Mouse (Mus musculus) liver, embryonic 13.5 days (tissue): ENCODE measurements at regions not wholly inside any gene's neighbourhood (a gene's known extent, or its start where the extent isn't known, plus 50 kb on each side); places are given as distances from the start of the nearest gene placed in this dataset.

Experiments
- ATAC-seq: fragments of 200-750 bp; cut with Nextera tagmentation; 2 replicates; pipeline ENCODE4 v1.8.0; 2017; ENCODE audit warnings: low read depth, mild to moderate bottlenecking, moderate number of reproducible peaks, moderate library complexity
- DNase-seq: peaks from one replicate; pipeline ENCODE4 v3.0.0; 2022
- H3K27ac ChIP-seq: fragments of 300-500 bp; sonication (generic); 2 replicates; pipeline ENCODE4 v1.5.1; 2015; ENCODE audit warnings: moderate library complexity, mild to moderate bottlenecking, inconsistent platforms
- H3K27me3 ChIP-seq: fragments of 300-500 bp; sonication (generic); 2 replicates; pipeline ENCODE4 v1.6.1; 2015; ENCODE audit warnings: mild to moderate bottlenecking, inconsistent platforms
- H3K36me3 ChIP-seq: fragments of 300-500 bp; sonication (generic); 2 replicates; pipeline ENCODE4 v1.6.1; 2015; ENCODE audit warnings: mild to moderate bottlenecking, inconsistent platforms
- H3K4me1 ChIP-seq: fragments of 300-500 bp; sonication (generic); replicated peaks from 2 replicates; pipeline ENCODE4 v1.6.1; 2015; ENCODE audit warnings: inconsistent platforms
- H3K4me2 ChIP-seq: fragments of 300-500 bp; sonication (generic); 2 replicates; pipeline ENCODE4 v1.6.1; 2015; ENCODE audit warnings: inconsistent platforms, mild to moderate bottlenecking, moderate library complexity
- H3K4me3 ChIP-seq: fragments of 300-500 bp; sonication (generic); replicated peaks from 2 replicates; pipeline ENCODE4 v1.5.1; 2015; ENCODE audit warnings: mild to moderate bottlenecking, inconsistent platforms
- H3K9ac ChIP-seq: fragments of 300-500 bp; sonication (generic); 2 replicates; pipeline ENCODE4 v1.6.1; 2015; ENCODE audit warnings: mild to moderate bottlenecking, inconsistent platforms
- H3K9me3 ChIP-seq: fragments of 300-500 bp; sonication (generic); replicated peaks from 2 replicates; pipeline ENCODE4 v1.6.1; 2016; ENCODE audit warnings: inconsistent platforms
- WGBS: fragments of 180-500 bp; shearing (Covaris S2); methylation state at CpG from one replicate; pipeline ENCODE4 v1.1.7; 2015; ENCODE audit not compliant: insufficient replicate concordance; 5-methylcytosine and 5-hydroxymethylcytosine counted together

- no peak overlapping the region for H3K4me2 ChIP-seq
- H3K27me3 ChIP-seq, result no peaks in the 10 kb centered on the region
- no peak for ATAC-seq
- no peak overlapping the region for H3K4me3 ChIP-seq
- no peaks in the 10 kb centered on the region for H3K9me3 ChIP-seq
- no peaks in the 10 kb centered on the region for H3K36me3 ChIP-seq
- H3K27ac ChIP-seq, result no peak overlapping the region
- 68% methylated on average over 4 of the region's 4 CpGs for WGBS
- no peak overlapping the region for H3K9ac ChIP-seq
- no peaks in the 10 kb centered on the region for H3K4me1 ChIP-seq
- DNase-seq, result no peak
Observed at GRCm38 (mm10) chr16:57924130-57924495, 169.6 kb upstream of the Col8a1 start.

GRCm38 (mm10) chr16:57927816-57928215 lies 173.3 kb upstream of the Col8a1 start:
- no peak overlapping the region for H3K27ac ChIP-seq
- no peak for DNase-seq

GRCm38 (mm10) chr16:57928301-57928700 lies 173.8 kb upstream of the Col8a1 start:
- DNase-seq (no peak), ATAC-seq (no peak)
- WGBS, result 39% methylated on average over 4 of the region's 4 CpGs
- Histone ChIP-seq H3K4me1 (no peaks in the 10 kb centered on the region), H3K27ac (no peak overlapping the region), H3K4me3 (no peak overlapping the region), H3K36me3 (no peaks in the 10 kb centered on the region), H3K4me2 (no peak overlapping the region), H3K9me3 (no peaks in the 10 kb centered on the region), H3K9ac (no peak overlapping the region), H3K27me3 (no peaks in the 10 kb centered on the region)

More at GRCm38 (mm10) chr16:57927816-57928215, 173.3 kb upstream of the Col8a1 start:
- H3K9me3 ChIP-seq, result no peaks in the 10 kb centered on the region
- H3K9ac ChIP-seq, result no peak overlapping the region
- ATAC-seq, result no peak
- WGBS, result 64% methylated on average over 4 of the region's 4 CpGs
- no peaks in the 10 kb centered on the region for H3K4me1 ChIP-seq
- H3K4me3 ChIP-seq, result no peak overlapping the region
- no peak overlapping the region for H3K4me2 ChIP-seq
- H3K36me3 ChIP-seq, result no peaks in the 10 kb centered on the region
- H3K27me3 ChIP-seq, result no peaks in the 10 kb centered on the region

GRCm38 (mm10) chr16:57929151-57929764 lies 174.7 kb upstream of the Col8a1 start:
- WGBS, result 67% methylated on average over 12 of the region's 12 CpGs
- DNase-seq, result no peak
- no peaks in the 10 kb centered on the region for H3K27me3 ChIP-seq

GRCm38 (mm10) chr16:57945404-57945803 lies 190.9 kb upstream of the Col8a1 start:
- ATAC-seq, result no peak
- Histone ChIP-seq H3K9ac (no peak overlapping the region), H3K9me3 (no peaks in the 10 kb centered on the region), H3K27ac (no peak overlapping the region), H3K4me2 (no peak overlapping the region), H3K4me1 (no peaks in the 10 kb centered on the region), H3K36me3 (no peaks in the 10 kb centered on the region), H3K4me3 (no peak overlapping the region), H3K27me3 (no peaks in the 10 kb centered on the region)
- DNase-seq, result no peak
- 43% methylated on average over 6 of the region's 6 CpGs for WGBS

More at GRCm38 (mm10) chr16:57929151-57929764, 174.7 kb upstream of the Col8a1 start:
- no peak overlapping the region for H3K27ac ChIP-seq
- no peaks in the 10 kb centered on the region for H3K9me3 ChIP-seq
- no peaks in the 10 kb centered on the region for H3K36me3 ChIP-seq
- H3K4me1 ChIP-seq, result no peaks in the 10 kb centered on the region
- no peak overlapping the region for H3K9ac ChIP-seq
- no peak overlapping the region for H3K4me3 ChIP-seq
- no peak overlapping the region for H3K4me2 ChIP-seq
- no peak for ATAC-seq

- H3K9ac ChIP-seq, result no peak overlapping the region
- H3K27me3 ChIP-seq, result no peaks in the 10 kb centered on the region
- DNase-seq (no peak), ATAC-seq (no peak)
- no peak overlapping the region for H3K4me2 ChIP-seq
- H3K27ac ChIP-seq, result no peak overlapping the region
- H3K4me1 ChIP-seq, result no peaks in the 10 kb centered on the region
- no peaks in the 10 kb centered on the region for H3K36me3 ChIP-seq
- H3K9me3 ChIP-seq, result no peaks in the 10 kb centered on the region
- H3K4me3 ChIP-seq, result no peak overlapping the region
- WGBS, result 46% methylated on average over 3 of the region's 3 CpGs
Observed at GRCm38 (mm10) chr16:57947309-57947708, 192.8 kb upstream of the Col8a1 start.

- Histone ChIP-seq H3K27ac (no peak overlapping the region), H3K27me3 (no peaks in the 10 kb centered on the region), H3K4me3 (no peak overlapping the region), H3K36me3 (no peaks in the 10 kb centered on the region), H3K9ac (no peak overlapping the region), H3K4me1 (no peaks in the 10 kb centered on the region), H3K4me2 (no peak overlapping the region), H3K9me3 (no peaks in the 10 kb centered on the region)
- DNase-seq (no peak), ATAC-seq (no peak)
- 61% methylated on average over 3 of the region's 3 CpGs for WGBS
Observed at GRCm38 (mm10) chr16:57949680-57950079, 195.1 kb upstream of the Col8a1 start.

- no peak overlapping the region for H3K9ac ChIP-seq
- H3K4me3 ChIP-seq, result no peak overlapping the region
- WGBS, result 33% methylated on average over 1 of the region's 1 CpGs
Observed at GRCm38 (mm10) chr16:57970956-57971355, 216.4 kb upstream of the Col8a1 start.

GRCm38 (mm10) chr16:57984111-57984510 lies 229.6 kb upstream of the Col8a1 start:
- H3K9ac ChIP-seq, result no peak overlapping the region
- ATAC-seq (no peak), DNase-seq (no peak)
- no peak overlapping the region for H3K4me3 ChIP-seq
- H3K9me3 ChIP-seq, result no peaks in the 10 kb centered on the region
- no peak overlapping the region for H3K27ac ChIP-seq
- no peaks in the 10 kb centered on the region for H3K4me1 ChIP-seq
- no peaks in the 10 kb centered on the region for H3K36me3 ChIP-seq
- H3K4me2 ChIP-seq, result no peak overlapping the region
- 58% methylated on average over 5 of the region's 5 CpGs for WGBS
- H3K27me3 ChIP-seq, result no peaks in the 10 kb centered on the region

More at GRCm38 (mm10) chr16:57970956-57971355, 216.4 kb upstream of the Col8a1 start:
- no peak overlapping the region for H3K4me2 ChIP-seq
- no peak overlapping the region for H3K27ac ChIP-seq
- H3K27me3 ChIP-seq, result no peaks in the 10 kb centered on the region
- DNase-seq (no peak), ATAC-seq (no peak)
- H3K4me1 ChIP-seq, result no peaks in the 10 kb centered on the region
- H3K9me3 ChIP-seq, result no peaks in the 10 kb centered on the region
- no peaks in the 10 kb centered on the region for H3K36me3 ChIP-seq

GRCm38 (mm10) chr16:58005740-58006139 lies 251.2 kb upstream of the Col8a1 start:
- no peaks in the 10 kb centered on the region for H3K36me3 ChIP-seq
- 57% methylated on average over 3 of the region's 3 CpGs for WGBS

GRCm38 (mm10) chr16:58013557-58013956 lies 259.0 kb upstream of the Col8a1 start:
- Histone ChIP-seq H3K4me1 (no peaks in the 10 kb centered on the region), H3K36me3 (no peaks in the 10 kb centered on the region), H3K9me3 (no peaks in the 10 kb centered on the region), H3K4me2 (no peak overlapping the region), H3K27ac (no peak overlapping the region), H3K27me3 (no peaks in the 10 kb centered on the region), H3K9ac (no peak overlapping the region), H3K4me3 (no peak overlapping the region)
- 68% methylated on average over 1 of the region's 1 CpGs for WGBS
- DNase-seq (no peak), ATAC-seq (no peak)

More at GRCm38 (mm10) chr16:58005740-58006139, 251.2 kb upstream of the Col8a1 start:
- H3K27me3 ChIP-seq, result no peaks in the 10 kb centered on the region
- H3K27ac ChIP-seq, result no peak overlapping the region
- H3K4me1 ChIP-seq, result no peaks in the 10 kb centered on the region
- DNase-seq, result no peak
- no peak overlapping the region for H3K4me2 ChIP-seq
- H3K9me3 ChIP-seq, result no peaks in the 10 kb centered on the region
- H3K4me3 ChIP-seq, result no peak overlapping the region
- ATAC-seq, result no peak
- H3K9ac ChIP-seq, result no peak overlapping the region

GRCm38 (mm10) chr16:58027525-58027924 lies 273.0 kb upstream of the Col8a1 start:
- Histone ChIP-seq H3K27me3 (no peaks in the 10 kb centered on the region), H3K4me1 (no peaks in the 10 kb centered on the region), H3K4me3 (no peak overlapping the region), H3K9me3 (no peaks in the 10 kb centered on the region), H3K27ac (no peak overlapping the region), H3K4me2 (no peak overlapping the region), H3K9ac (no peak overlapping the region), H3K36me3 (no peaks in the 10 kb centered on the region)
- WGBS, result 65% methylated on average over 2 of the region's 2 CpGs
- DNase-seq (no peak), ATAC-seq (no peak)
